Mouse (Mus musculus): ENCODE measurements around the gene Cdk2ap1. TPM values are rescaled to one million over a fixed set of nuclear protein-coding genes. Genes with fewer than 3 reads are reported as not detected.

Gene Cdk2ap1
- polyA plus RNA-seq, 1 experiment from 2014 or later = 23.9 TPM

DNA sequence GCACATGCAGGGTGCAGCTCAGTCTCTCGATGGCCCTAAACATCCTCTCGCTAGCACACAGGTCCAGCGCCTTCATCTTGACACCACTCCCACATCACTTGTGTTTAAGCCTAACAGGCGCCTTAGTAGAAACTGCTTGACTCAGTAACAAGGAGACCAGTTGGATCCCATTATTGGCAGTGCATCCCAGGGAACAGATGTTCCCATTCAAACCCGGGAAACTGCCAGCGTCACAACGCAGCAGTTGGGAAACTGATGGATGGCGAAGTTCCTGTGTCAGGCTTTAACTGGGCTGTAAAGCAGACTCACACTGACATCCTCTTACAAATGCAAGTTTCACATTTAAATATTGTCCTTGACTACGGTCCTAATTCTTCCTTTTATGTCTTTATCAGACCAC lies 25.0 kb downstream of the Cdk2ap1 start:
- Histone ChIP-seq H3K4me3 (ENCODE audit: low read length) (no peak overlapping the region), H3K4me1 (replicated peaks; ENCODE audit: control insufficient read depth, insufficient read depth, low read length) (peaks cover 24% of the 10 kb centered on the region), H3K27ac (ENCODE audit: low read length) (peak overlapping the region; percentile 19; the same call in 1 of the 2 replicates), H3K9me3 (ENCODE audit: control insufficient read depth, low read length) (no peaks in the 10 kb centered on the region), H3K4me2 (ENCODE audit: low read depth, low read length) (0 out of 2 replicates have a peak overlapping the region, but pooled peaks have one; percentile 17), H3K36me3 (ENCODE audit: control insufficient read depth, insufficient read depth, low read length) (0 out of 2 replicates have a peak, but pooled peaks cover 2% of the 10 kb centered on the region), H3K9ac (ENCODE audit: low read length) (peak overlapping the region; percentile 28; the same call in 1 of the 2 replicates), H3K27me3 (ENCODE audit: control insufficient read depth, insufficient read depth, low read depth, low read length) (no peaks in the 10 kb centered on the region)
- ATAC-seq (ENCODE audit: low read depth) = peak; percentile 73
- 36% methylated on average over 9 of the region's 9 CpGs for WGBS

GRCm38 (mm10) chr5:124337103-124337502 lies 25.8 kb downstream of the Cdk2ap1 start:
- no peak overlapping the region for H3K4me3 ChIP-seq (ENCODE audit: low read length)
- no peak for ATAC-seq (ENCODE audit: low read depth)
- no peak overlapping the region for H3K9ac ChIP-seq (ENCODE audit: low read length)
- H3K36me3 ChIP-seq (ENCODE audit: control insufficient read depth, insufficient read depth, low read length) = 0 out of 2 replicates have a peak, but pooled peaks cover 2% of the 10 kb centered on the region
- no peaks in the 10 kb centered on the region for H3K27me3 ChIP-seq (ENCODE audit: control insufficient read depth, insufficient read depth, low read depth, low read length)
- H3K4me1 ChIP-seq (replicated peaks; ENCODE audit: control insufficient read depth, insufficient read depth, low read length) = peaks cover 24% of the 10 kb centered on the region
- no peaks in the 10 kb centered on the region for H3K9me3 ChIP-seq (ENCODE audit: control insufficient read depth, low read length)
- 69% methylated on average over 9 of the region's 9 CpGs for WGBS
- peak overlapping the region; percentile 6; the same call in 1 of the 2 replicates for H3K27ac ChIP-seq (ENCODE audit: low read length)
- H3K4me2 ChIP-seq (ENCODE audit: low read depth, low read length) = no peak overlapping the region

GRCm38 (mm10) chr5:124334392-124334791 lies 28.5 kb downstream of the Cdk2ap1 start:
- Histone ChIP-seq H3K4me3 (ENCODE audit: low read length) (no peak overlapping the region), H3K27me3 (ENCODE audit: control insufficient read depth, insufficient read depth, low read depth, low read length) (no peaks in the 10 kb centered on the region), H3K4me1 (replicated peaks; ENCODE audit: control insufficient read depth, insufficient read depth, low read length) (peaks cover 24% of the 10 kb centered on the region), H3K9ac (ENCODE audit: low read length) (no peak overlapping the region), H3K9me3 (ENCODE audit: control insufficient read depth, low read length) (no peaks in the 10 kb centered on the region), H3K4me2 (ENCODE audit: low read depth, low read length) (no peak overlapping the region), H3K36me3 (ENCODE audit: control insufficient read depth, insufficient read depth, low read length) (no peaks in the 10 kb centered on the region), H3K27ac (ENCODE audit: low read length) (peak overlapping the region; percentile 47)
- WGBS = 31% methylated on average over 6 of the region's 6 CpGs
- ATAC-seq (ENCODE audit: low read depth) = peak; percentile 91

GRCm38 (mm10) chr5:124330086-124330485 lies 32.8 kb downstream of the Cdk2ap1 start:
- H3K4me3 ChIP-seq (ENCODE audit: low read length) = no peak overlapping the region
- no peak overlapping the region for H3K9ac ChIP-seq (ENCODE audit: low read length)
- H3K9me3 ChIP-seq (ENCODE audit: control insufficient read depth, low read length) = no peaks in the 10 kb centered on the region
- no peaks in the 10 kb centered on the region for H3K27me3 ChIP-seq (ENCODE audit: control insufficient read depth, insufficient read depth, low read depth, low read length)
- H3K4me1 ChIP-seq (replicated peaks; ENCODE audit: control insufficient read depth, insufficient read depth, low read length) = peaks cover 15% of the 10 kb centered on the region
- H3K27ac ChIP-seq (ENCODE audit: low read length) = no peak overlapping the region
- WGBS = 83% methylated on average over 6 of the region's 6 CpGs
- no peak overlapping the region for H3K4me2 ChIP-seq (ENCODE audit: low read depth, low read length)
- H3K36me3 ChIP-seq (ENCODE audit: control insufficient read depth, insufficient read depth, low read length) = no peaks in the 10 kb centered on the region
- ATAC-seq (ENCODE audit: low read depth) = no peak

- under 1% methylated on average over 72 of the region's 72 CpGs for WGBS
- peaks cover 10% of the 10 kb centered on the region for H3K4me1 ChIP-seq (replicated peaks; ENCODE audit: control insufficient read depth, insufficient read depth, low read length)
- peak within 1 kb of the TSS; percentile 93 for H3K27ac ChIP-seq (ENCODE audit: low read length)
- no peaks in the 10 kb centered on the region for H3K27me3 ChIP-seq (ENCODE audit: control insufficient read depth, insufficient read depth, low read depth, low read length)
- H3K4me3 ChIP-seq (ENCODE audit: low read length) = peak within 1 kb of the TSS; percentile 76
- no peaks in the 10 kb centered on the region for H3K9me3 ChIP-seq (ENCODE audit: control insufficient read depth, low read length)
- peaks cover 5% of the 10 kb centered on the region; the same call in 1 of the 2 replicates for H3K36me3 ChIP-seq (ENCODE audit: control insufficient read depth, insufficient read depth, low read length)
- H3K9ac ChIP-seq (ENCODE audit: low read length) = peak within 1 kb of the TSS; percentile 73
- ATAC-seq (ENCODE audit: low read depth) = peak; percentile 97
- H3K4me2 ChIP-seq (ENCODE audit: low read depth, low read length) = peak within 1 kb of the TSS; percentile 84
These were observed 35.1 kb downstream of the Cdk2ap1 start, which contains the start of the genes Mphosph9 and 2810006K23Rik for GRCm38 (mm10) chr5:124327510-124328364. Gene Mphosph9, minus strand, starts transcription at chr5:124327972. Gene 2810006K23Rik, plus strand, starts transcription at chr5:124328089.

DNA sequence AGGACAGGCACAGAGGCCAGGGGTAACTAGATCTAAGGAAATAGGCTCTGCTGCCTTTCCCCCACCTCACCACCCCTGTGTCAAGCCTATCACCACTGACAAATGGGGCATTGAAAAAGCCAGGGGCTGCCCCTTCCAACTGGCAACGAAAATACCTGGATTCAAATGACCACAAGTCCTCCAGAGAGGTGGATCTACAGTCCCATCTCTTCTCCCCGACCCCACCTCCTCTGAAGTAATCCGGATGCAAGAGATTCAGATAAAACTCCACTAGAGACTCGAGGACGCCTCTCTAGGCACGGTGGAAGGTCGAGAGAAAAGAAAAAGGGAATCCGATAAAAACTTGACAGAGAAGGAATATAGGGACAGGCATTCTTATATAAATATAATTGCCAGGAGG lies 36.1 kb downstream of the Cdk2ap1 start:
- no peak for ATAC-seq (ENCODE audit: low read depth)
- peak overlapping the region; percentile 93 for H3K27ac ChIP-seq (ENCODE audit: low read length)
- no peaks in the 10 kb centered on the region for H3K9me3 ChIP-seq (ENCODE audit: control insufficient read depth, low read length)
- peak overlapping the region; percentile 73 for H3K9ac ChIP-seq (ENCODE audit: low read length)
- WGBS = 3% methylated on average over 8 of the region's 8 CpGs
- H3K4me3 ChIP-seq (ENCODE audit: low read length) = peak overlapping the region; percentile 76
- no peaks in the 10 kb centered on the region for H3K27me3 ChIP-seq (ENCODE audit: control insufficient read depth, insufficient read depth, low read depth, low read length)
- peaks cover 5% of the 10 kb centered on the region; the same call in 1 of the 2 replicates for H3K36me3 ChIP-seq (ENCODE audit: control insufficient read depth, insufficient read depth, low read length)
- H3K4me1 ChIP-seq (replicated peaks; ENCODE audit: control insufficient read depth, insufficient read depth, low read length) = peaks cover 10% of the 10 kb centered on the region
- peak overlapping the region; percentile 84 for H3K4me2 ChIP-seq (ENCODE audit: low read depth, low read length)

DNA sequence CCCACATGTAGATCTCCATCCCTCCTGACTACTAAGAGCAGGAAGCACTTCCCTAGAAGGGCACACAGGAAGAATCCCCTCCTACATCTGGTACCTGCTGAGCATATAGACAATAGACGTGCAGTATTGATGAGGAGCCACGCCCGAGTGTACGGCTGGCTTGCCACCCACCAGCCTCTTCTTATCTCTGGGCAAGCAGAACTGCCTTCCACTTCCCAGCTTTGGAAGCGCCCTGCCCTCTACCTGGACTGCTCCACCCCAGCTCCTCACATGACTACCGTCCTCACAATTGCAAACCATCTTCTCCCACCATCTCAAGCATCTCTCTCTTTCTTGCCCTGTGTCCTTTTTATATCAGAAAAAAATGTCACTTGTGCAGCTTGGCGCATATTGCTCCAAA lies 45.2 kb downstream of the Cdk2ap1 start:
- no peak overlapping the region for H3K4me2 ChIP-seq (ENCODE audit: low read depth, low read length)
- H3K9ac ChIP-seq (ENCODE audit: low read length) = no peak overlapping the region
- no peak for ATAC-seq (ENCODE audit: low read depth)
- H3K27me3 ChIP-seq (ENCODE audit: control insufficient read depth, insufficient read depth, low read depth, low read length) = no peaks in the 10 kb centered on the region
- no peaks in the 10 kb centered on the region for H3K9me3 ChIP-seq (ENCODE audit: control insufficient read depth, low read length)
- H3K36me3 ChIP-seq (ENCODE audit: control insufficient read depth, insufficient read depth, low read length) = peaks cover 18% of the 10 kb centered on the region
- no peaks in the 10 kb centered on the region for H3K4me1 ChIP-seq (replicated peaks; ENCODE audit: control insufficient read depth, insufficient read depth, low read length)
- H3K4me3 ChIP-seq (ENCODE audit: low read length) = no peak overlapping the region
- WGBS = 82% methylated on average over 7 of the region's 7 CpGs
- no peak overlapping the region for H3K27ac ChIP-seq (ENCODE audit: low read length)

- Histone ChIP-seq H3K27ac (ENCODE audit: low read length) (no peak overlapping the region), H3K4me1 (replicated peaks; ENCODE audit: control insufficient read depth, insufficient read depth, low read length) (no peaks in the 10 kb centered on the region), H3K27me3 (ENCODE audit: control insufficient read depth, insufficient read depth, low read depth, low read length) (no peaks in the 10 kb centered on the region), H3K36me3 (ENCODE audit: control insufficient read depth, insufficient read depth, low read length) (peaks cover 25% of the 10 kb centered on the region), H3K4me3 (ENCODE audit: low read length) (no peak overlapping the region), H3K9me3 (ENCODE audit: control insufficient read depth, low read length) (peaks cover 3% of the 10 kb centered on the region), H3K4me2 (ENCODE audit: low read depth, low read length) (no peak overlapping the region), H3K9ac (ENCODE audit: low read length) (no peak overlapping the region)
- 86% methylated on average over 11 of the region's 11 CpGs for WGBS
- no peak for ATAC-seq (ENCODE audit: low read depth)
These were observed 46.9 kb downstream of the Cdk2ap1 start for GRCm38 (mm10) chr5:124315941-124316340.

GRCm38 (mm10) chr5:124315498-124315897 lies 47.4 kb downstream of the Cdk2ap1 start:
- no peak for ATAC-seq (ENCODE audit: low read depth)
- no peak overlapping the region for H3K27ac ChIP-seq (ENCODE audit: low read length)
- H3K4me1 ChIP-seq (replicated peaks; ENCODE audit: control insufficient read depth, insufficient read depth, low read length) = no peaks in the 10 kb centered on the region
- H3K4me2 ChIP-seq (ENCODE audit: low read depth, low read length) = no peak overlapping the region
- no peak overlapping the region for H3K9ac ChIP-seq (ENCODE audit: low read length)
- 88% methylated on average over 9 of the region's 9 CpGs for WGBS
- H3K9me3 ChIP-seq (ENCODE audit: control insufficient read depth, low read length) = peaks cover 3% of the 10 kb centered on the region
- no peaks in the 10 kb centered on the region for H3K27me3 ChIP-seq (ENCODE audit: control insufficient read depth, insufficient read depth, low read depth, low read length)
- H3K36me3 ChIP-seq (ENCODE audit: control insufficient read depth, insufficient read depth, low read length) = peaks cover 26% of the 10 kb centered on the region
- no peak overlapping the region for H3K4me3 ChIP-seq (ENCODE audit: low read length)

Measured in lung, embryonic 16.5 days (tissue).